Mouse (Mus musculus) embryonic facial prominence, embryonic 15.5 days (tissue): ENCODE results near the gene Ssbp3. TPM values are rescaled to one million over a fixed set of nuclear protein-coding genes. Genes with fewer than 3 reads are reported as not detected.

Source experiments
- ATAC-seq: fragments of 200-750 bp; cut with Nextera tagmentation; 2 replicates; pipeline ENCODE4 v1.8.0; 2017; ENCODE audit warnings: low read depth, moderate TSS enrichment; ENCODE audit not compliant: insufficient number of reproducible peaks, low FRiP score, low TSS enrichment
- H3K27ac ChIP-seq: fragments of 300-500 bp; sonication (generic); replicated peaks from 2 replicates; pipeline ENCODE4 v1.5.1; 2015; ENCODE audit warnings: mild to moderate bottlenecking, inconsistent platforms
- H3K27me3 ChIP-seq: fragments of 300-500 bp; sonication (generic); 2 replicates; pipeline ENCODE4 v1.6.1; 2015; ENCODE audit warnings: inconsistent platforms
- H3K36me3 ChIP-seq: fragments of 300-500 bp; sonication (generic); 2 replicates; pipeline ENCODE4 v1.6.1; 2015; ENCODE audit warnings: mild to moderate bottlenecking, inconsistent platforms
- H3K4me1 ChIP-seq: fragments of 300-500 bp; sonication (generic); 2 replicates; pipeline ENCODE4 v1.6.1; 2015; ENCODE audit warnings: inconsistent platforms
- H3K4me2 ChIP-seq: fragments of 300-500 bp; sonication (generic); replicated peaks from 2 replicates; pipeline ENCODE4 v1.6.1; 2015; ENCODE audit warnings: mild to moderate bottlenecking, inconsistent platforms
- H3K4me3 ChIP-seq: fragments of 300-500 bp; sonication (generic); replicated peaks from 2 replicates; pipeline ENCODE4 v1.5.1; 2015; ENCODE audit warnings: mild to moderate bottlenecking, inconsistent platforms
- H3K9ac ChIP-seq: fragments of 300-500 bp; sonication (generic); 2 replicates; pipeline ENCODE4 v1.6.1; 2015; ENCODE audit warnings: inconsistent platforms
- H3K9me3 ChIP-seq: fragments of 300-500 bp; sonication (generic); replicated peaks from 2 replicates; pipeline ENCODE4 v1.6.1; 2016; ENCODE audit warnings: inconsistent platforms
- WGBS: fragments of 180-500 bp; shearing (Covaris S2); methylation state at CpG from one replicate; pipeline ENCODE4 v1.1.7; 2015; 5-methylcytosine and 5-hydroxymethylcytosine counted together
- polyA plus RNA-seq: library from polyadenylated mRNA; unstranded; fragments of >200 nt; fragmentation: Nextera tagmentation; extraction: Ambion mirVana; gene quantifications from 2 replicates; pipeline ENCODE4 v1.2.1, GENCODE M21; 2015

Ssbp3 gene
- polyA plus RNA-seq, 1 experiment from 2014 or later, result 136 TPM

DNA sequence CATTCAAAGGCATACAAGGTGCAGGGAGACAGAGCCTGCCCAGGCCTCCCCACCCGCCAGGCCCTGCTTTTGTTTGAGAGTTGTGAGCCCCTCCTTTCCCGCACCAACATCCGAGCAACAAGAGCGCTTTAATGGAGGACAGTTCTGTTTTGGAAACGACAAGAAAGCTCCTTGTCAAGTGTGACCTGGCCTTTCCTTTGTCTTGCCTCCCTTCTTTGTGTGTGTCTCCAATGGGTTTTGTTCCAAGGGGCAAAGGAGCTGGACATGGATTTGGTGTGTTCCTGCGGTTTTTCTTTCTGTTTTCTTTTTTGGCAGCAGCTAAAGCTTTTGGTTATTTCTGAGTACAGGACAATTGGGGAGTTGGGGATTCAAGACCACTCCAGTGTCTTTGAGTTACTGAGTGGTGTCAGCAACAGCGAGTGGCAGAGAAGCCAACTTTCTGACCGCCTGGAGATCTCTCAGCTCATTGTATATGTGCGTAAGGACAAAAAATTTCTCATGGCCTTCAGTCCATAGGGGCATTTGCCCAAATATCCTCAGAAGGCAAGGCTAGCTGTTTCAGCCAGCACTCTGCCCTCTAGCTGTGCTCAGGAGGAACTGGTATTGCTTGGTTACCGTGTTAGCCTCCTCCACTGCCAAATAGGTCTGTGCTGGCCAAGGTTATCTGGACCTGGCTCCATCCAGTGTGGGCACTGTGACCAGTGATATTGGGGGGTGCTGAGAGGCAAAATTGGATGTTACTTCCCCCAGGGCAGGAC is 78.9 kb downstream of the Ssbp3 start:
- H3K4me2 ChIP-seq, result no peak overlapping the region
- H3K4me1 ChIP-seq, result peaks cover 91% of the 10 kb centered on the region
- H3K9me3 ChIP-seq, result no peaks in the 10 kb centered on the region
- 50% methylated on average over 10 of the region's 10 CpGs for WGBS
- no peak overlapping the region for H3K4me3 ChIP-seq
- no peaks in the 10 kb centered on the region for H3K27me3 ChIP-seq
- peak overlapping the region; percentile 51; the same call in 1 of the 2 replicates for H3K27ac ChIP-seq
- H3K9ac ChIP-seq, result no peak overlapping the region
- no peak for ATAC-seq
- no peaks in the 10 kb centered on the region for H3K36me3 ChIP-seq

DNA sequence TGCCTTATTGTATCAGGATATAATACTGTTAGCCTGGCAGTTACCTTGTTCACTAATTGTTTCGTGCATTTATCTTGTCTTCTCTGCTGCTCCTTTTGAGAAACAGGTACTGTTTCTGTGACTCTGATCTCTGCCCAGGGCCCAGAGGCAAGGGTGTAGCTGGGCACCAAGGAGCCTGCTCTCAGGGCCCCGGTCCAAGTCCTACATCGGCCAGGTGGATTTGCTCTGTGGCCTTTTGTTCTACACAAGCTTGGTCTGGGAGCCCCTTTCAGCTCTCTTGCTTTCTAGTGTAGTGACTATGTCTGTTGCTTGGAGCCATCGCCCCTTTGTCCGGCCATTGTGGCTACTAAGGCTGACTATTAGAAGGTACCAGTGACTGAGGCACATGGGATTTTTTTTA is 82.6 kb downstream of the Ssbp3 start:
- Histone ChIP-seq H3K36me3 (no peaks in the 10 kb centered on the region), H3K4me2 (no peak overlapping the region), H3K4me1 (peaks cover 92% of the 10 kb centered on the region), H3K9me3 (no peaks in the 10 kb centered on the region), H3K27me3 (no peaks in the 10 kb centered on the region), H3K9ac (no peak overlapping the region), H3K4me3 (no peak overlapping the region), H3K27ac (no peak overlapping the region)
- WGBS, result 86% methylated on average over 5 of the region's 5 CpGs
- no peak for ATAC-seq

- H3K4me3 ChIP-seq, result no peak overlapping the region
- H3K36me3 ChIP-seq, result no peaks in the 10 kb centered on the region
- peaks cover 87% of the 10 kb centered on the region for H3K4me1 ChIP-seq
- no peak overlapping the region for H3K4me2 ChIP-seq
- peak overlapping the region; percentile 44; the same call in 1 of the 2 replicates for H3K27ac ChIP-seq
- WGBS, result 66% methylated on average over 5 of the region's 5 CpGs
- no peak for ATAC-seq
- H3K27me3 ChIP-seq, result no peaks in the 10 kb centered on the region
- H3K9me3 ChIP-seq, result no peaks in the 10 kb centered on the region
- no peak overlapping the region for H3K9ac ChIP-seq
These were observed 83.8 kb downstream of the Ssbp3 start for GRCm38 (mm10) chr4:106994252-106994651.

DNA sequence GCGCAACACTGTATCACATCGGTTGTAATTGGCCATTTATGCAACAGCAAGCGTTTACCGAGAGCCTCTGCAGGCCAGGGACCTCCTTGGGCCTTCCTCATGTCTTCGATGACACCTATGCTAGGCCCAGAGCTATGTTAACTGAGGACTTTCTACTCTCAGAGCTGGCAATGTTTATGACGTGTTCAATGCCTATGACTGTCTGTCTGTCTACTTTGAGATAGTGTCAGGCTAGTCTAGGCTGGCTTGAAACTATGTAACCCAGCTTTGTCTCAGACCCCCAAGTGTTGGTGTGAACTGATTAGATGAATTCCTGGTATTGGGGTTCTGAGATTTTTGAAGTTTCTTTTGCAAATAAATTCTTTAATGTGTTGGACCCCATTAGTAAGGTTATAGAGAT is 84.6 kb downstream of the Ssbp3 start:
- Histone ChIP-seq H3K9ac (no peak overlapping the region), H3K4me2 (no peak overlapping the region), H3K27ac (peak overlapping the region; percentile 44; the same call in 1 of the 2 replicates), H3K4me1 (peaks cover 83% of the 10 kb centered on the region), H3K9me3 (no peaks in the 10 kb centered on the region), H3K27me3 (no peaks in the 10 kb centered on the region), H3K36me3 (no peaks in the 10 kb centered on the region), H3K4me3 (no peak overlapping the region)
- no peak for ATAC-seq
- WGBS, result 75% methylated on average over 6 of the region's 6 CpGs

GRCm38 (mm10) chr4:106995513-106995912 is 85.0 kb downstream of the Ssbp3 start:
- Histone ChIP-seq H3K4me3 (no peak overlapping the region), H3K4me1 (peaks cover 83% of the 10 kb centered on the region), H3K36me3 (no peaks in the 10 kb centered on the region), H3K9me3 (no peaks in the 10 kb centered on the region), H3K4me2 (no peak overlapping the region), H3K27ac (0 out of 2 replicates have a peak overlapping the region, but pooled peaks have one; percentile 31), H3K27me3 (no peaks in the 10 kb centered on the region), H3K9ac (no peak overlapping the region)
- 76% methylated on average over 5 of the region's 5 CpGs for WGBS
- ATAC-seq, result no peak

DNA sequence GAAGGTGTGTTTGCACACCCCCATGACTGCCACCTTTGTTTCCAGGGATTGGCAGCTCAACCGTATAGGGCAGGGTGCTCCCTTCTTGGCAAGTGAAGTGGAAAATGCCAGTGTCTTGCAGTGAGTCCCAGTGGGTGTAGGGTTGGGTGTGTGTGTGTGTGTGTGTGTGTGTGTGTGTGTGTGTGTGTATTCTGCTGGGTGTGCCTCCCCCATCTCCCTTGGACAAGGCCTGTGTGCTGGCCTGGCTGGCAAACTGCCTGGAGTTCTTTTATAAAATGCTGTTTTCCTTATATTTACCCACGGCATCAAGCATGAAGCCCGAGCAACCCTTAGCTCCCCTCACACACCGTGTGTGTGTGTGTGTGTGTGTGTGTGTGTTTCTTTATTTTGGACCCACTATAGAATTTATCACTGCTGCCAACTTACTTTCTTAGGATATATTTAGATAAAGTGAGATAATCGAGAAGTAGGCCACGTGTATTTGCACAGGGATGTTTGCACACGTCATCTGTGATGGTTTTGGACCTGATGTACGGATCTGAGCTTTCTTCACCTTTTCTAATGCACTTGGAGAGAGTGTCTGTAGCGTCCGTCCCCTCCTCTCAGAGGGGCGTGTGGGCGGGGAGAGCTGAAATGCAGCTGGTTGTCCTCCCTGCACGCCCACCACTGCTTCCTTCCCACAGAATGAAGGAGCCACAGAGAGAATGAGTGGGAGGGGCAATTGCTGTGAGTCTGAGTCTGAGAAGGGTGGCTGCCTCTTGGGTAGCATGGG is 86.0 kb downstream of the Ssbp3 start:
- H3K36me3 ChIP-seq, result no peaks in the 10 kb centered on the region
- peaks cover 83% of the 10 kb centered on the region for H3K4me1 ChIP-seq
- H3K9me3 ChIP-seq, result no peaks in the 10 kb centered on the region
- peak; percentile 63; the same call in 1 of the 2 replicates for ATAC-seq
- H3K4me2 ChIP-seq, result no peak overlapping the region
- 28% methylated on average over 13 of the region's 13 CpGs for WGBS
- H3K4me3 ChIP-seq, result no peak overlapping the region
- H3K27ac ChIP-seq, result peak overlapping the region; percentile 31; the same call in 1 of the 2 replicates
- no peak overlapping the region for H3K9ac ChIP-seq
- no peaks in the 10 kb centered on the region for H3K27me3 ChIP-seq

GRCm38 (mm10) chr4:107001259-107001810 is 90.8 kb downstream of the Ssbp3 start:
- WGBS, result 57% methylated on average over 5 of the region's 5 CpGs

DNA sequence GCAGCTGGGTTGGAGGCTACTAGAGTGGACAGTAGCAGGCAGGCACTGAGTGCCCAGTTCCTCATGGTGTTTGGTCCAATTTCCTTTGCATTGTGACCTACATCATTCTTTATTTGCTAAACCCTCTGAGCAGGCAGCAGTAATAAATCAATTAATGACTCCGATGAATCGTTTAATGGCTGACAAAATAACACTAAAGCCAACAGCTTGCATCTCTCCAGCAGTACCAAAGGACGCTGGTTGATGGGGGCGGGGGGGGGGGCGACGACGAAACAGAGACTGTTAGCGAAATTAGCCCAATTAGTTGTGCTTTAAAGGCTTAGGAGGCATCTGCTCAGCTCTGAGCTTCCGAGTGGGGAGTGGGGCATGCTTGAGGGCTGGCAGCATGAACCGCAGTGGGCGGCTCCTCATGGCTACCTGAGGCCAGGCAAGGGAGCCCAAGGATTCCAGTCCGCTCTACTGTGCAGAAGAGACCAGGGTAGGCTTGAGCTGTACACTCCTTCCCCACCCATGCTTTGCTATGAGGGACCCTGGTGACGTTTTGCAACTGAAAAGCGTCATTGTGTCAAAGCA is 91.5 kb downstream of the Ssbp3 start:
- H3K36me3 ChIP-seq, result no peaks in the 10 kb centered on the region
- WGBS, result 63% methylated on average over 14 of the region's 14 CpGs
- peaks cover 57% of the 10 kb centered on the region for H3K4me1 ChIP-seq
- H3K4me2 ChIP-seq, result no peak overlapping the region
- no peaks in the 10 kb centered on the region for H3K27me3 ChIP-seq
- H3K9ac ChIP-seq, result no peak overlapping the region
- ATAC-seq, result no peak
- H3K9me3 ChIP-seq, result no peaks in the 10 kb centered on the region
- no peak overlapping the region for H3K4me3 ChIP-seq
- no peak overlapping the region; the same call in 1 of the 2 replicates for H3K27ac ChIP-seq

More at GRCm38 (mm10) chr4:107001259-107001810, 90.8 kb downstream of the Ssbp3 start:
- Histone ChIP-seq H3K4me3 (no peak overlapping the region), H3K9me3 (no peaks in the 10 kb centered on the region), H3K4me2 (no peak overlapping the region), H3K27me3 (no peaks in the 10 kb centered on the region), H3K27ac (no peak overlapping the region; the same call in 1 of the 2 replicates), H3K9ac (no peak overlapping the region), H3K36me3 (no peaks in the 10 kb centered on the region), H3K4me1 (peaks cover 64% of the 10 kb centered on the region)
- ATAC-seq, result no peak

GRCm38 (mm10) chr4:107002517-107003165 is 92.1 kb downstream of the Ssbp3 start:
- no peak overlapping the region for H3K4me3 ChIP-seq
- no peaks in the 10 kb centered on the region for H3K9me3 ChIP-seq
- no peaks in the 10 kb centered on the region for H3K36me3 ChIP-seq
- peak; percentile 20; the same call in 1 of the 2 replicates for ATAC-seq
- no peak overlapping the region for H3K9ac ChIP-seq
- 65% methylated on average over 11 of the region's 11 CpGs for WGBS
- no peaks in the 10 kb centered on the region for H3K27me3 ChIP-seq
- no peak overlapping the region for H3K4me2 ChIP-seq
- no peak overlapping the region for H3K27ac ChIP-seq
- H3K4me1 ChIP-seq, result peaks cover 51% of the 10 kb centered on the region

GRCm38 (mm10) chr4:107003199-107003598 is 92.7 kb downstream of the Ssbp3 start:
- no peak for ATAC-seq
- 67% methylated on average over 2 of the region's 2 CpGs for WGBS
- no peak overlapping the region for H3K27ac ChIP-seq
- no peak overlapping the region for H3K4me3 ChIP-seq
- H3K36me3 ChIP-seq, result no peaks in the 10 kb centered on the region
- H3K4me1 ChIP-seq, result peaks cover 49% of the 10 kb centered on the region
- H3K4me2 ChIP-seq, result no peak overlapping the region
- H3K27me3 ChIP-seq, result no peaks in the 10 kb centered on the region
- H3K9ac ChIP-seq, result no peak overlapping the region
- no peaks in the 10 kb centered on the region for H3K9me3 ChIP-seq
